Mouse (Mus musculus): ENCODE measurements at regions not wholly inside any gene's neighbourhood (a gene's known extent, or its start where the extent isn't known, plus 50 kb on each side); places are given as distances from the start of the nearest gene placed in this dataset.

DNA sequence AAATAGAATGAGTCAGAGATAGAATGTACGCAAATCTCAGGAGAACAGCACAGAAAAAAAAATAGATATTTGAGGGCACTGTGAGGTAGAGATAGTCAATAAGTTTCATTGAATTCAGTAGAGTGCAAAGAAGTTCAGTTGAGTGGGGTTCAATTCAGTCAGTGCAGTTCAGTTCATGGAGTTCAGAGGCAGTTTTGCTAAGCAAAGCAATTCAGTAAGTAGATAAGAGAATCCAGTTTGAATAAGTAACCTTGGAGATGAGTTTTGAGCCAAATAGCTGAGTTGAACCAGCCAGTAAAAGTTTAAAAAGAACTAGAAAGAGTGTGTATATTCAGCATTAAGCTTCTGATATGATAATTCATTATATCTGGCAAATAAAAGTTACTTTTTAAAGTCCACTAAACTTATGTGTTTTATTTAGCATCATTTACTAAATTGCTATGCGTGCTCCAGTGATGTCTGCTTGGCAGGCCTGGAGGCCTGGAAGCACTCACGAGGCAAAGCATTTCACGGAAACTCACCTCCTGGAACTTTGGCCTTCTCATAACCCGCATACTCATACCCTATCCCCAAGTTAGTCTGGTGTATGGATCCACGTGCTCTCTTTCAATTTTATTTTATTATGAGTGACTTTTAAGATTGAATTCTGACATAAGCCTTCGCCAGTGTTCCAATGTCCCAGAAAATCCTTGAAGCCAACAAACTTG is 1210.3 kb upstream of the Gm12353 start:
- TF ChIP-seq CTCF (conservative IDR thresholded peaks at IDR 0.05; ENCODE audit: insufficient read depth, insufficient read length, low read depth, low read length) (no peak), POLR2A (IDR thresholded peaks at IDR 0.05; ENCODE audit: low read depth, low read length) (no peak)

Data from kidney, adult 2 months (tissue).